Mouse (Mus musculus) midbrain, embryonic 11.5 days (tissue): Measurements from ENCODE around the gene Olfr1388. TPM values are rescaled to one million over a fixed set of nuclear protein-coding genes. Genes with fewer than 3 reads are reported as not detected.
"Not testable (repeated sequence)": the region's sequence is repeated elsewhere in the genome, so short reads cannot be mapped to it uniquely, and the experiment has no call there.

Experiments used
- ATAC-seq: fragments of 200-750 bp; cut with Nextera tagmentation; 2 replicates; pipeline ENCODE4 v1.8.0; 2017; ENCODE audit warnings: moderate TSS enrichment, moderate library complexity; ENCODE audit not compliant: low FRiP score
- DNase-seq: peaks from one replicate; pipeline ENCODE4 v3.0.0; 2015; ENCODE audit warnings: low spot score; ENCODE audit errors: missing footprints
- H3K27ac ChIP-seq: fragments of 300-500 bp; sonication (generic); 2 replicates; pipeline ENCODE4 v1.5.1; 2014; ENCODE audit warnings: low read depth, low read length
- H3K27me3 ChIP-seq: fragments of 300-500 bp; sonication (generic); 2 replicates; pipeline ENCODE4 v1.6.1; 2014; ENCODE audit warnings: mild to moderate bottlenecking, low read length, moderate library complexity, mixed read lengths; ENCODE audit not compliant: control insufficient read depth, insufficient read depth
- H3K36me3 ChIP-seq: fragments of 300-500 bp; sonication (generic); 2 replicates; pipeline ENCODE4 v1.6.1; 2014; ENCODE audit warnings: mild to moderate bottlenecking, low read length, moderate library complexity, mixed read lengths; ENCODE audit not compliant: control insufficient read depth, insufficient read depth
- H3K4me1 ChIP-seq: fragments of 300-500 bp; sonication (generic); 2 replicates; pipeline ENCODE4 v1.6.1; 2014; ENCODE audit warnings: low read length; ENCODE audit not compliant: control insufficient read depth, insufficient read depth
- H3K4me2 ChIP-seq: fragments of 300-500 bp; sonication (generic); 2 replicates; pipeline ENCODE4 v1.6.1; 2014; ENCODE audit warnings: mild to moderate bottlenecking, moderate library complexity
- H3K4me3 ChIP-seq: fragments of 300-500 bp; sonication (generic); 2 replicates; pipeline ENCODE4 v1.5.1; 2014; ENCODE audit warnings: low read depth, low read length
- H3K9ac ChIP-seq: fragments of 300-500 bp; sonication (generic); 2 replicates; pipeline ENCODE4 v1.6.1; 2014; ENCODE audit warnings: low read length
- H3K9me3 ChIP-seq: fragments of 300-500 bp; sonication (generic); 2 replicates; pipeline ENCODE4 v1.6.1; 2016; ENCODE audit warnings: low read length; ENCODE audit not compliant: control insufficient read depth
- WGBS: fragments of 180-500 bp; shearing (Covaris S2); extraction: QIAGEN DNeasy Blood & Tissue Kit; methylation state at CpG from one replicate; pipeline ENCODE4 v1.1.7; 2014; 5-methylcytosine and 5-hydroxymethylcytosine counted together
- polyA plus RNA-seq: library from polyadenylated mRNA; unstranded; fragments of >200 nt; fragmentation: Nextera tagmentation; extraction: Ambion mirVana; gene quantifications from 2 replicates; pipeline ENCODE4 v1.2.1, GENCODE M21; 2014

The Olfr1388 gene
- polyA plus RNA-seq = 0.07 and 0.08 TPM in 2 replicates

- 84% methylated on average over 3 of the region's 3 CpGs for WGBS
Measured at GRCm38 (mm10) chr11:49436411-49436810, at the start of gene Olfr1388. Gene Olfr1388, plus strand, starts transcription at chr11:49436624.

GRCm38 (mm10) chr11:49392707-49393106 lies 43.7 kb upstream of the Olfr1388 start:
- H3K27me3 ChIP-seq, DNase-seq, H3K9ac ChIP-seq, H3K4me1 ChIP-seq, H3K9me3 ChIP-seq, ATAC-seq, H3K27ac ChIP-seq, H3K36me3 ChIP-seq, H3K4me3 ChIP-seq, H3K4me2 ChIP-seq: not testable (repeated sequence)
- 81% methylated on average over 1 of the region's 1 CpGs for WGBS

More at GRCm38 (mm10) chr11:49436411-49436810, at the start of gene Olfr1388:
- Histone ChIP-seq H3K36me3 (no peaks in the 10 kb centered on the region), H3K9me3 (no peaks in the 10 kb centered on the region), H3K4me2 (no peak within 1 kb of the TSS), H3K27ac (no peak within 1 kb of the TSS), H3K9ac (no peak within 1 kb of the TSS), H3K27me3 (no peaks in the 10 kb centered on the region), H3K4me3 (no peak within 1 kb of the TSS), H3K4me1 (no peaks in the 10 kb centered on the region)
- ATAC-seq (no peak), DNase-seq (no peak)

GRCm38 (mm10) chr11:49406784-49407183 lies 29.6 kb upstream of the Olfr1388 start:
- Histone ChIP-seq H3K36me3 (no peaks in the 10 kb centered on the region), H3K4me3 (no peak overlapping the region)
- ATAC-seq = no peak

GRCm38 (mm10) chr11:49410540-49410939 lies 25.9 kb upstream of the Olfr1388 start:
- H3K4me3 ChIP-seq = no peak overlapping the region
- 41% methylated on average over 1 of the region's 1 CpGs for WGBS

More at GRCm38 (mm10) chr11:49406784-49407183, 29.6 kb upstream of the Olfr1388 start:
- WGBS = 77% methylated on average over 3 of the region's 3 CpGs
- DNase-seq = no peak
- Histone ChIP-seq H3K9ac (no peak overlapping the region), H3K4me2 (no peak overlapping the region), H3K4me1 (no peaks in the 10 kb centered on the region), H3K9me3 (no peaks in the 10 kb centered on the region), H3K27ac (no peak overlapping the region), H3K27me3 (no peaks in the 10 kb centered on the region)

GRCm38 (mm10) chr11:49422767-49423166 lies 13.7 kb upstream of the Olfr1388 start, which contains the start of gene Olfr1389:
Gene Olfr1389, plus strand, starts transcription at chr11:49423067.
- H3K9me3 ChIP-seq = no peaks in the 10 kb centered on the region
- 89% methylated on average over 2 of the region's 2 CpGs for WGBS

More at GRCm38 (mm10) chr11:49410540-49410939, 25.9 kb upstream of the Olfr1388 start:
- ATAC-seq (no peak), DNase-seq (no peak)
- H3K36me3 ChIP-seq = no peaks in the 10 kb centered on the region
- H3K9ac ChIP-seq = no peak overlapping the region
- H3K27ac ChIP-seq = no peak overlapping the region
- no peaks in the 10 kb centered on the region for H3K4me1 ChIP-seq
- no peaks in the 10 kb centered on the region for H3K9me3 ChIP-seq
- no peaks in the 10 kb centered on the region for H3K27me3 ChIP-seq
- no peak overlapping the region for H3K4me2 ChIP-seq

GRCm38 (mm10) chr11:49425257-49425927 lies 11.0 kb upstream of the Olfr1388 start:
- Histone ChIP-seq H3K36me3 (no peaks in the 10 kb centered on the region), H3K9ac (no peak overlapping the region), H3K4me3 (no peak overlapping the region), H3K4me2 (no peak overlapping the region), H3K27me3 (no peaks in the 10 kb centered on the region), H3K9me3 (no peaks in the 10 kb centered on the region), H3K27ac (no peak overlapping the region), H3K4me1 (no peaks in the 10 kb centered on the region)
- DNase-seq (no peak), ATAC-seq (no peak)
- 86% methylated on average over 1 of the region's 1 CpGs for WGBS

More at GRCm38 (mm10) chr11:49422767-49423166, 13.7 kb upstream of the Olfr1388 start, which contains the start of gene Olfr1389:
- Histone ChIP-seq H3K4me2 (no peak within 1 kb of the TSS), H3K4me3 (no peak within 1 kb of the TSS), H3K9ac (no peak within 1 kb of the TSS), H3K36me3 (no peaks in the 10 kb centered on the region), H3K4me1 (no peaks in the 10 kb centered on the region), H3K27me3 (no peaks in the 10 kb centered on the region), H3K27ac (no peak within 1 kb of the TSS)
- DNase-seq = no peak
- ATAC-seq = no peak

GRCm38 (mm10) chr11:49429641-49430040 lies 6.8 kb upstream of the Olfr1388 start:
- Histone ChIP-seq H3K27ac (no peak overlapping the region), H3K4me1 (no peaks in the 10 kb centered on the region), H3K4me2 (no peak overlapping the region), H3K9me3 (no peaks in the 10 kb centered on the region), H3K9ac (no peak overlapping the region), H3K27me3 (no peaks in the 10 kb centered on the region), H3K4me3 (no peak overlapping the region), H3K36me3 (no peaks in the 10 kb centered on the region)
- 83% methylated on average over 2 of the region's 2 CpGs for WGBS
- DNase-seq = no peak
- ATAC-seq = no peak

GRCm38 (mm10) chr11:49455043-49455442 lies 18.6 kb downstream of the Olfr1388 start, which contains the start of gene Olfr1387:
Gene Olfr1387, plus strand, starts transcription at chr11:49455343.
- Histone ChIP-seq H3K27ac (no peak within 1 kb of the TSS), H3K9ac (no peak within 1 kb of the TSS), H3K4me3 (no peak within 1 kb of the TSS), H3K4me1 (no peaks in the 10 kb centered on the region), H3K27me3 (no peaks in the 10 kb centered on the region), H3K36me3 (no peaks in the 10 kb centered on the region), H3K4me2 (no peak within 1 kb of the TSS), H3K9me3 (no peaks in the 10 kb centered on the region)
- 96% methylated on average over 1 of the region's 1 CpGs for WGBS
- ATAC-seq = no peak
- no peak for DNase-seq

GRCm38 (mm10) chr11:49464746-49465145 lies 28.3 kb downstream of the Olfr1388 start, which contains the start of gene Olfr1386:
Gene Olfr1386, plus strand, starts transcription at chr11:49465046.
- not testable (repeated sequence) for H3K9ac ChIP-seq, H3K27ac ChIP-seq, ATAC-seq, H3K4me2 ChIP-seq, DNase-seq, H3K4me1 ChIP-seq, H3K36me3 ChIP-seq, H3K27me3 ChIP-seq, H3K4me3 ChIP-seq, H3K9me3 ChIP-seq
- 80% methylated on average over 2 of the region's 3 CpGs for WGBS
